Mouse (Mus musculus): ENCODE results near the gene Eva1b.

GRCm38 (mm10) chr4:126111153-126111549 is 36.4 kb upstream of the Eva1b start:
- TF ChIP-seq CHD2 (IDR thresholded peaks at IDR 0.05; ENCODE audit: low read depth, low read length) = no peak
- no peak for TF ChIP-seq MAFK (IDR thresholded peaks at IDR 0.05; ENCODE audit: insufficient read depth, low read depth, low read length)
- no peak for TF ChIP-seq ZC3H11A (IDR thresholded peaks at IDR 0.05; ENCODE audit: borderline replicate concordance, low read depth, low read length)
